Mouse (Mus musculus): ENCODE measurements around the gene Ano9. TPM values are rescaled to one million over a fixed set of nuclear protein-coding genes. Genes with fewer than 3 reads are reported as not detected.
A peak's percentile ranks its signal among the peaks of the same experiment; 100 is the strongest.

Gene Ano9
- polyA plus RNA-seq, 1 experiment = 5.4 TPM

DNA sequence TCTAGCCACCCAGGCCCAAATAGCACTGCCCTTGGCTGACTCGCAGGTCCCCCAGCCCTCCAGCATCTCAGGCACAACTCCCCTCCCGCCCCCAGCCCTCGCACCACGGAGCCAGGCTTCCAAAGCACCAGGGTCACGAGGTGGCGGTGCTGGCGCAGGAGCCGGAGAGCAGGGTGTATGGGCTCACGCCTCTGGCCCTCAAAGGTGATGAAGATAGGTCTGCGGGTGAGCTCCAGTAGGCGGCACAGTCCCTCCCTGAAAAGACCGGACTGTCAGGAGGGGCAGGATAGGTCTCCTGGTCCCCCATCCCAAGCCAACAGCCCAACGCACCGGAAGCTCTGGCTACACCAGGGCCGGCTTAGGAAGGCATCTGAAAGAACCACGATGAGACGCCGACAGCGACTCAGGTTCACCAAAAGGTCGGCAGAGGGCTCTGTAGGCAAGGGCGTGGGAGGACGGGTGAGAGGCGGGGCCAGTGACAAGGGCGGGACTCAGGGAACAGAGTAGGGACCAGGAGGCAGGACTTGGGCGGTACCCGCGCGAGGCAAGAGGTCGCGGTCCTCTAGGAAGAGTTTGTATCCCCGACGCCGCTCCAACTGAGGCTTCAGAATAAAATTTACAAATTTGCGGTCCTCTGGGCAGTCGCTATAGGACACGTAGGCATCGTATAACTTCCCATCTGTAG, 25.4 kb downstream of the Ano9 start:
- TF ChIP-seq POLR2A (IDR thresholded peaks at IDR 0.05; ENCODE audit: low read depth, low read length) = no peak
- peak; percentile 83 for TF ChIP-seq CTCF (conservative IDR thresholded peaks at IDR 0.05; ENCODE audit: insufficient read depth, insufficient read length, low read depth, low read length)
- WGBS = 19% methylated on average over 37 of the region's 37 CpGs
- DNase-seq = peak; percentile 96
- Histone ChIP-seq H3K4me1 (ENCODE audit: control insufficient read depth, insufficient read depth, low read length) (peaks cover 36% of the 10 kb centered on the region), H3K27ac (ENCODE audit: insufficient read depth, low read depth, low read length) (no peak overlapping the region), H3K36me3 (ENCODE audit: control insufficient read depth, insufficient read depth, low read length) (no peaks in the 10 kb centered on the region; the same call in 1 of the 2 replicates), H3K27me3 (replicated peaks; ENCODE audit: control insufficient read depth, insufficient read depth, low read length) (no peaks in the 10 kb centered on the region), H3K4me3 (ENCODE audit: insufficient read depth, low read depth, low read length) (no peak overlapping the region)

GRCm38 (mm10) chr7:141090228-141090627, 27.4 kb downstream of the Ano9 start:
- Histone ChIP-seq H3K4me1 (ENCODE audit: control insufficient read depth, insufficient read depth, low read length) (peaks cover 25% of the 10 kb centered on the region), H3K36me3 (ENCODE audit: control insufficient read depth, insufficient read depth, low read length) (no peaks in the 10 kb centered on the region; the same call in 1 of the 2 replicates), H3K27ac (ENCODE audit: insufficient read depth, low read depth, low read length) (no peak overlapping the region), H3K27me3 (replicated peaks; ENCODE audit: control insufficient read depth, insufficient read depth, low read length) (no peaks in the 10 kb centered on the region), H3K4me3 (ENCODE audit: insufficient read depth, low read depth, low read length) (no peak overlapping the region)
- no peak for DNase-seq
- TF ChIP-seq CTCF (conservative IDR thresholded peaks at IDR 0.05; ENCODE audit: insufficient read depth, insufficient read length, low read depth, low read length) (no peak), POLR2A (IDR thresholded peaks at IDR 0.05; ENCODE audit: low read depth, low read length) (no peak)
- WGBS = 79% methylated on average over 8 of the region's 8 CpGs

- WGBS = 41% methylated on average over 18 of the region's 18 CpGs
- no peak for DNase-seq
- peaks cover 12% of the 10 kb centered on the region; the same call in 1 of the 2 replicates for H3K4me1 ChIP-seq (ENCODE audit: control insufficient read depth, insufficient read depth, low read length)
- TF ChIP-seq POLR2A (IDR thresholded peaks at IDR 0.05; ENCODE audit: low read depth, low read length) = no peak
- no peak for TF ChIP-seq CTCF (conservative IDR thresholded peaks at IDR 0.05; ENCODE audit: insufficient read depth, insufficient read length, low read depth, low read length)
- H3K36me3 ChIP-seq (ENCODE audit: control insufficient read depth, insufficient read depth, low read length) = no peaks in the 10 kb centered on the region; the same call in 1 of the 2 replicates
- no peaks in the 10 kb centered on the region for H3K27me3 ChIP-seq (replicated peaks; ENCODE audit: control insufficient read depth, insufficient read depth, low read length)
- no peak overlapping the region for H3K4me3 ChIP-seq (ENCODE audit: insufficient read depth, low read depth, low read length)
- no peak overlapping the region for H3K27ac ChIP-seq (ENCODE audit: insufficient read depth, low read depth, low read length)
Measured at GRCm38 (mm10) chr7:141088473-141088872, 29.1 kb downstream of the Ano9 start.

GRCm38 (mm10) chr7:141087894-141088293, 29.7 kb downstream of the Ano9 start:
- Histone ChIP-seq H3K4me3 (ENCODE audit: insufficient read depth, low read depth, low read length) (no peak overlapping the region), H3K4me1 (ENCODE audit: control insufficient read depth, insufficient read depth, low read length) (peaks cover 7% of the 10 kb centered on the region; the same call in 1 of the 2 replicates), H3K36me3 (ENCODE audit: control insufficient read depth, insufficient read depth, low read length) (no peaks in the 10 kb centered on the region), H3K27me3 (replicated peaks; ENCODE audit: control insufficient read depth, insufficient read depth, low read length) (no peaks in the 10 kb centered on the region), H3K27ac (ENCODE audit: insufficient read depth, low read depth, low read length) (no peak overlapping the region)
- DNase-seq = no peak
- 40% methylated on average over 8 of the region's 8 CpGs for WGBS
- no peak for TF ChIP-seq CTCF (conservative IDR thresholded peaks at IDR 0.05; ENCODE audit: insufficient read depth, insufficient read length, low read depth, low read length)
- TF ChIP-seq POLR2A (IDR thresholded peaks at IDR 0.05; ENCODE audit: low read depth, low read length) = no peak

- Histone ChIP-seq H3K4me1 (ENCODE audit: control insufficient read depth, insufficient read depth, low read length) (no peaks in the 10 kb centered on the region), H3K27me3 (replicated peaks; ENCODE audit: control insufficient read depth, insufficient read depth, low read length) (no peaks in the 10 kb centered on the region), H3K27ac (ENCODE audit: insufficient read depth, low read depth, low read length) (peak overlapping the region; percentile 80), H3K36me3 (ENCODE audit: control insufficient read depth, insufficient read depth, low read length) (no peaks in the 10 kb centered on the region), H3K4me3 (ENCODE audit: insufficient read depth, low read depth, low read length) (peak overlapping the region; percentile 83)
- whole genome bisulfite sequencing = 21% methylated on average over 34 of the region's 34 CpGs
- TF ChIP-seq POLR2A (IDR thresholded peaks at IDR 0.05; ENCODE audit: low read depth, low read length) (no peak), CTCF (conservative IDR thresholded peaks at IDR 0.05; ENCODE audit: insufficient read depth, insufficient read length, low read depth, low read length) (no peak)
- peak; percentile 81 for DNase-seq
Measured at GRCm38 (mm10) chr7:141079481-141080449, 37.8 kb downstream of the Ano9 start.

DNA sequence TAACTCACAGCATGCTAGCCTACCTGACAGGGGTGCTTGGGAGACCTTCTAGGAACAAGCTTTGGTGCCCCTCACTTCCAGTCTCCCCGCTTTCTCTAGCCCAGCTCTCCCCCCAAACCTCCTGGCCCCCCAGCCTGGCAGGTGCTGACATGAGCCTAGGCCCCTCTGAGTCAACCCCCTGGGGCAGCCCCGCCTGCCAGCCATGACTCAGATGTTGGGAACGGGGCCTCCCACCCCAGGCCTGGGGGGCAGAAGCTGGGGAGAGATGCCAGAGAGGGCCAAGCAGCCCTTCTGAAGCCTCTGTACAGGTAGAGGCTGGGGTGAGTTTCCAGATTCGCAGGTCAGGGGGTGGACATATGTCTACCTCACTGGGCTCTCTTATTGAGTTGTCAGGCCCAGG, 38.7 kb downstream of the Ano9 start:
- no peaks in the 10 kb centered on the region for H3K27me3 ChIP-seq (replicated peaks; ENCODE audit: control insufficient read depth, insufficient read depth, low read length)
- DNase-seq = no peak
- no peak overlapping the region for H3K4me3 ChIP-seq (ENCODE audit: insufficient read depth, low read depth, low read length)
- H3K36me3 ChIP-seq (ENCODE audit: control insufficient read depth, insufficient read depth, low read length) = no peaks in the 10 kb centered on the region
- 92% methylated on average over 4 of the region's 4 CpGs for WGBS
- H3K4me1 ChIP-seq (ENCODE audit: control insufficient read depth, insufficient read depth, low read length) = no peaks in the 10 kb centered on the region
- TF ChIP-seq CTCF (conservative IDR thresholded peaks at IDR 0.05; ENCODE audit: insufficient read depth, insufficient read length, low read depth, low read length) (no peak), POLR2A (IDR thresholded peaks at IDR 0.05; ENCODE audit: low read depth, low read length) (no peak)
- H3K27ac ChIP-seq (ENCODE audit: insufficient read depth, low read depth, low read length) = peak overlapping the region; percentile 80; the same call in 1 of the 2 replicates

DNA sequence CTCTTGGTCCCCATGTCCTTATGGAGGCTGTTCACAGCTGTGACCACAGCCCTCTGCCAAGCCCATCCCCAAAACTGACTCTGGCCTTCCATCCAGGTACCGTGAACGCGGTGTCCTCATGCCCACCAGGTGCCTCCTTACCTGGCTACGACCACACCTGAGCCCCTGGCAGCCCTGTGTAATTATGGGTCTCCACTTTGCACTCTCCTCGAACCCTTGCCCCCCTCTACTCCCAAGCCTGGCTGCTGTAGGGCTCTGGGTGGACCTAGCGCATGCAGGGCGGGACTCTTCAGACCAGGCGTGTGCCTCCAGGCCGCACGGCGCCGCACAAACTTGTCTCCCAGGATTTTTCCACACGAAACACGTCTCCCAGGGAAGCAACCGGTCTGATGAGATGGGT, 39.8 kb downstream of the Ano9 start, which contains the start of gene Pkp3:
TSS of gene Pkp3 (plus strand) at position 378 of the 400 bp plus-strand sequence.
- 94% methylated on average over 15 of the region's 15 CpGs for WGBS
- no peak within 1 kb of the TSS for H3K27ac ChIP-seq (ENCODE audit: insufficient read depth, low read depth, low read length)
- no peaks in the 10 kb centered on the region for H3K36me3 ChIP-seq (ENCODE audit: control insufficient read depth, insufficient read depth, low read length)
- DNase-seq = no peak
- no peak for TF ChIP-seq POLR2A (IDR thresholded peaks at IDR 0.05; ENCODE audit: low read depth, low read length)
- no peak for TF ChIP-seq CTCF (conservative IDR thresholded peaks at IDR 0.05; ENCODE audit: insufficient read depth, insufficient read length, low read depth, low read length)
- no peaks in the 10 kb centered on the region for H3K27me3 ChIP-seq (replicated peaks; ENCODE audit: control insufficient read depth, insufficient read depth, low read length)
- no peaks in the 10 kb centered on the region for H3K4me1 ChIP-seq (ENCODE audit: control insufficient read depth, insufficient read depth, low read length)
- H3K4me3 ChIP-seq (ENCODE audit: insufficient read depth, low read depth, low read length) = no peak within 1 kb of the TSS

All from kidney, adult 2 months (tissue).